Mouse (Mus musculus) small intestine, adult 2 months (tissue): ENCODE measurements around the gene Rpsa.

ENCODE experiments used
- CTCF ChIP-seq: fragments of 200-500 bp; IDR thresholded peaks from 2 replicates; pipeline ENCODE4 v1.5.1; 2012; ENCODE audit warnings: low read depth, mild to moderate bottlenecking, control low read depth, inconsistent platforms, low read length, moderate library complexity, mixed read lengths; ENCODE audit not compliant: insufficient replicate concordance, insufficient read length; ENCODE audit errors: extremely low read depth
- POLR2A ChIP-seq: fragments of 200-500 bp; IDR thresholded peaks from 2 replicates; pipeline ENCODE4 v1.6.1; 2012; ENCODE audit warnings: low read depth, mild to moderate bottlenecking, control low read depth, inconsistent platforms, low read length, moderate library complexity

DNA sequence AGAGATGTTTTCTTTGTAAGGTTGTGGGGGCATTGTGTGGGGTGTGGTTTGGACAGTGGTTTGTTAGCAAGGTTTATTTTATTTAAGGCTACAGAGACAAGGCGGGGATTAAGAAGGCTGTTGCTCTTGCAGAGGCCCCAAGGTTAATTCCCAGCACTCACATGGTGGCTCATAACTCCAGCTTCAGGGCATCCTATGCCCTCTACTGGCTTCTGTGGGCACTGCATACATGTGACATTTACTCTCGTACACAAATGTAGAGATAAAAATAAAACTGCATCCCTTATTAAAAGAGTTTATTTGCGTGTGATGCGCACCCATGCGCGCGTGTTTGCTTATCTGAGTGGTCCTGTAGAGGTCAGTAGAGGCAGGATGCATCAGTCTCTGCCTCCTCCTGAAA, 38.4 kb upstream of the Rpsa start:
- no peak for TF ChIP-seq CTCF
- no peak for TF ChIP-seq POLR2A
